Mouse (Mus musculus) stomach, embryonic 16.5 days (tissue): ENCODE results near the gene Trpv4. TPM values are rescaled to one million over a fixed set of nuclear protein-coding genes. Genes with fewer than 3 reads are reported as not detected.

ENCODE experiments used
- ATAC-seq: fragments of 200-750 bp; cut with Nextera tagmentation; 2 replicates; pipeline ENCODE4 v1.8.0; 2017; ENCODE audit warnings: moderate number of reproducible peaks, moderate TSS enrichment; ENCODE audit not compliant: insufficient read depth, low FRiP score
- H3K27ac ChIP-seq: fragments of 300-500 bp; sonication (generic); 2 replicates; pipeline ENCODE4 v1.5.1; 2014; ENCODE audit warnings: low read length
- H3K27me3 ChIP-seq: fragments of 300-500 bp; sonication (generic); 2 replicates; pipeline ENCODE4 v1.6.1; 2014; ENCODE audit warnings: low read length, control low read depth, mixed read lengths; ENCODE audit not compliant: control insufficient read depth, insufficient read depth
- H3K36me3 ChIP-seq: fragments of 300-500 bp; sonication (generic); 2 replicates; pipeline ENCODE4 v1.6.1; 2014; ENCODE audit warnings: low read length; ENCODE audit not compliant: control insufficient read depth, insufficient read depth
- H3K4me1 ChIP-seq: fragments of 300-500 bp; sonication (generic); 2 replicates; pipeline ENCODE4 v1.6.1; 2014; ENCODE audit warnings: low read length, control low read depth, mixed read lengths; ENCODE audit not compliant: control insufficient read depth, insufficient read depth
- H3K4me2 ChIP-seq: fragments of 300-500 bp; sonication (generic); 2 replicates; pipeline ENCODE4 v1.6.1; 2014; ENCODE audit warnings: low read depth, low read length, mixed read lengths
- H3K4me3 ChIP-seq: fragments of 300-500 bp; sonication (generic); replicated peaks from 2 replicates; pipeline ENCODE4 v1.5.1; 2014; ENCODE audit warnings: mild to moderate bottlenecking, low read length
- H3K9ac ChIP-seq: fragments of 300-500 bp; sonication (generic); 2 replicates; pipeline ENCODE4 v1.6.1; 2014; ENCODE audit warnings: low read length
- H3K9me3 ChIP-seq: fragments of 300-500 bp; sonication (generic); replicated peaks from 2 replicates; pipeline ENCODE4 v1.6.1; 2016; ENCODE audit warnings: low read length, control low read depth; ENCODE audit not compliant: control insufficient read depth
- WGBS: fragments of 180-500 bp; shearing (Covaris S2); extraction: QIAGEN DNeasy Blood & Tissue Kit; methylation state at CpG from one replicate; pipeline ENCODE4 v1.1.7; 2014; 5-methylcytosine and 5-hydroxymethylcytosine counted together
- polyA plus RNA-seq: library from polyadenylated mRNA; unstranded; fragments of >200 nt; fragmentation: Nextera tagmentation; extraction: Ambion mirVana; gene quantifications from 2 replicates; pipeline ENCODE4 v1.2.1, GENCODE M21; 2015

Gene Trpv4
- polyA plus RNA-seq, 1 experiment from 2014 or later: 2.8 TPM

DNA sequence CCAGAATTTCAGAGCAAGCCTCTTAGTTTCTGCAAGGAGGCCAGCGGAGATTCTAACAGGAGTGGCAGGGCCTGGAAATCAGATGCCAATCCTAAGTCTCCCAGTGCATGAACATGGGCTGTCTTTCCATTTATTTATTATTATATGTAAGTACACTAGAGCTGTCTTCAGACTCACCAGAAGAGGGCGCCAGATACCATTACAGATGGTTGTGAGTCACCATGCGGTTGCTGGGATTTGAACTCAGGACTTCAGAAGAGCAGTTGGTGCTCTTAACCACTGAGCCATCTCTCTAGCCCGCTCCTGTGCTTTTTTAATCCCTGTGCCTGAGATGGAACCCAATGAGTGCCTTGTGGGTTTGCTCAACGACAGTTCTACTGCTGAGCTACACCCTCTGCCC lies 54.2 kb downstream of the Trpv4 start:
- Histone ChIP-seq H3K27ac (no peak overlapping the region), H3K27me3 (no peaks in the 10 kb centered on the region), H3K9me3 (no peaks in the 10 kb centered on the region), H3K36me3 (no peaks in the 10 kb centered on the region), H3K9ac (no peak overlapping the region), H3K4me2 (no peak overlapping the region), H3K4me1 (peaks cover 22% of the 10 kb centered on the region), H3K4me3 (no peak overlapping the region)
- 81% methylated on average over 5 of the region's 5 CpGs for WGBS
- no peak for ATAC-seq

GRCm38 (mm10) chr5:114602012-114602411 lies 56.2 kb downstream of the Trpv4 start:
- no peaks in the 10 kb centered on the region for H3K27me3 ChIP-seq
- no peak overlapping the region for H3K4me3 ChIP-seq
- 63% methylated on average over 8 of the region's 8 CpGs for WGBS
- ATAC-seq: no peak
- peaks cover 16% of the 10 kb centered on the region for H3K4me1 ChIP-seq
- no peaks in the 10 kb centered on the region for H3K9me3 ChIP-seq
- no peaks in the 10 kb centered on the region for H3K36me3 ChIP-seq
- H3K9ac ChIP-seq: no peak overlapping the region
- no peak overlapping the region for H3K4me2 ChIP-seq
- H3K27ac ChIP-seq: peak overlapping the region; percentile 18; the same call in 1 of the 2 replicates

DNA sequence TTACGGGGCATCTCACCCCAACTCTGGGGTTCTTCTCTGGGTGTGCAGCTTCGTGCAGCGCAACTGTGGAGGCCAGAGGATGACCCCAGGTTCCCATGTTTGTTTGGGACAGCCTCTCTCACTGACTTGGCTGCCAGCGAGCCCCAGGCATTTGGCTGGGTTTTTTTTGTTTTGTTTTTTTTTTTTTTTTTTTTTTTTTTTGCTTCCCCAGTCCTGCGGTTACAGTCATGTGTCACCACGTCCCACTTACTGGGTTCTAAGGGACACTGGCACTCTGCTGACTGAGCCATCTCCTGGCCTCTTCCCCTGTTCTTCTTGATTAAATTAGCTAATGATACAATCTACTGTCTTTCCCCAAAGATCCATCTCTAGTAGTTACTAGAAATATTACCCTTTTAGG lies 60.6 kb downstream of the Trpv4 start:
- Histone ChIP-seq H3K9me3 (no peaks in the 10 kb centered on the region), H3K27me3 (no peaks in the 10 kb centered on the region), H3K4me1 (peaks cover 49% of the 10 kb centered on the region), H3K9ac (peak overlapping the region; percentile 7; the same call in 1 of the 2 replicates), H3K4me2 (no peak overlapping the region), H3K4me3 (no peak overlapping the region), H3K36me3 (no peaks in the 10 kb centered on the region), H3K27ac (no peak overlapping the region)
- 42% methylated on average over 6 of the region's 6 CpGs for WGBS
- ATAC-seq: no peak

DNA sequence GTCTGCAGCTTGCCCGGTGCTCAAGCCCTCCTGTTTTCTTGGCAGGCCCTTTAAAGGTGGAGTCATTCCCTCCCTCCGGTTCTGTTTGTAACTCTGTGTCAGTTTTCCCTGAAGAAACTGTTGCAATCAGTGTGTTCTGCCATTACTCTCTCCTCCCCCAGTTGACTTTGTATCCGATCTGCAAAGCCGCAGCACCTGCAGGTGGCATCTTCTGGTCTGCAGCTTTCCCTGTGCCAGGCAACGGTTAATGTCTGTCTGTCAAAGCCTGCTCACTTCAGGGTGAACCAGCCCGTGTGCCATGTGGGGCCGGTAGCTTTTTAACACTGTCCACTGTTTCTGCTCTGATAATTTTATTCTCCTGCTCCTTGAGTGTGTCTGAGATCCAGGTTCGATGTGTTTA lies 61.0 kb downstream of the Trpv4 start:
- no peak for ATAC-seq
- 0 out of 2 replicates have a peak overlapping the region, but pooled peaks have one; percentile 55 for H3K27ac ChIP-seq
- 33% methylated on average over 8 of the region's 8 CpGs for WGBS
- no peak overlapping the region for H3K4me2 ChIP-seq
- H3K4me1 ChIP-seq: peaks cover 52% of the 10 kb centered on the region
- peak overlapping the region; percentile 7; the same call in 1 of the 2 replicates for H3K9ac ChIP-seq
- H3K36me3 ChIP-seq: no peaks in the 10 kb centered on the region
- H3K9me3 ChIP-seq: no peaks in the 10 kb centered on the region
- H3K27me3 ChIP-seq: no peaks in the 10 kb centered on the region
- no peak overlapping the region for H3K4me3 ChIP-seq

- ATAC-seq: peak; percentile 37; the same call in 1 of the 2 replicates
- Histone ChIP-seq H3K36me3 (no peaks in the 10 kb centered on the region), H3K27ac (peak overlapping the region; percentile 55; the same call in 1 of the 2 replicates), H3K9ac (peak overlapping the region; percentile 50; the same call in 1 of the 2 replicates), H3K4me3 (no peak overlapping the region), H3K27me3 (no peaks in the 10 kb centered on the region), H3K9me3 (no peaks in the 10 kb centered on the region), H3K4me1 (peaks cover 56% of the 10 kb centered on the region), H3K4me2 (no peak overlapping the region)
- WGBS: 22% methylated on average over 10 of the region's 10 CpGs
Measured at GRCm38 (mm10) chr5:114596604-114597003, 61.6 kb downstream of the Trpv4 start.

- peak overlapping the region; percentile 96 for H3K27ac ChIP-seq
- peak; percentile 45; the same call in 1 of the 2 replicates for ATAC-seq
- no peaks in the 10 kb centered on the region for H3K27me3 ChIP-seq
- H3K9me3 ChIP-seq: no peaks in the 10 kb centered on the region
- peak overlapping the region; percentile 38 for H3K4me2 ChIP-seq
- peak overlapping the region; percentile 12 for H3K4me3 ChIP-seq
- peaks cover 70% of the 10 kb centered on the region for H3K4me1 ChIP-seq
- no peaks in the 10 kb centered on the region for H3K36me3 ChIP-seq
- H3K9ac ChIP-seq: peak overlapping the region; percentile 57
- 15% methylated on average over 15 of the region's 15 CpGs for WGBS
Measured at GRCm38 (mm10) chr5:114594741-114595241, 63.4 kb downstream of the Trpv4 start.

- no peak overlapping the region for H3K4me2 ChIP-seq
- ATAC-seq: no peak
- peak overlapping the region; percentile 96 for H3K27ac ChIP-seq
- H3K27me3 ChIP-seq: no peaks in the 10 kb centered on the region
- no peaks in the 10 kb centered on the region for H3K9me3 ChIP-seq
- H3K9ac ChIP-seq: peak overlapping the region; percentile 57
- peaks cover 73% of the 10 kb centered on the region for H3K4me1 ChIP-seq
- H3K4me3 ChIP-seq: no peak overlapping the region
- WGBS: 69% methylated on average over 5 of the region's 5 CpGs
- no peaks in the 10 kb centered on the region for H3K36me3 ChIP-seq
Measured at GRCm38 (mm10) chr5:114593949-114594348, 64.3 kb downstream of the Trpv4 start.

DNA sequence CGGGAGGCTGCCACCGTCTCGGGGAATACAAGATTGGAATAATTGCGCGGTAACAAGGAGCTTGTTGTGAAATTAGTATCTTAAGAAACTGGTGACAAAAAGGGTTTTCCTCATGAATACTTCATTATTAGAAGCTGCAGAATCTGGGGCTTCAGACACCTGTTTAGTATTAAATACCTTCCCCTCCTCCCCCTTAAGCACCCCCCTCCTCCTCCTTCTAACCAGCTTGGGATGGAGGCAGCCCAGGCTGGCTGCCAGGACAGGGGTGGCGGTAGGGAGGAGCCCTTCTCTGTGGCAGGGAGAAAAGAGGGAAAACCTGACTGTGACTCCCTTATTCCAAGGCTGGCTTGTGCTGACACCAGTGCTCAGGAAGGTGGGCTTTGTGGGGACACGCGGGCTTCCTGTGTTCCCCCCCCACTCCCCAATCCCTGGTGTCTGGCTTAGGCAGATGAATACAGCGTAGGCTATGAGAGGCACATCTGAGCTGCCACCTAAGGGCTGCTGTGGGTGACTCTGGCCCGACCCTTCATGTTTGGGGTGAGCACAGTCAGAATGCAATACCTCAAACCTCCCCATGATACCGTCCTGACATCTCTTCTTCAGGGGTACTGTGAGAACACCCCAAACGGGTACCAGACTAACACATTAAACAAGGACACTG lies 64.9 kb downstream of the Trpv4 start:
- no peaks in the 10 kb centered on the region for H3K36me3 ChIP-seq
- H3K9ac ChIP-seq: no peak overlapping the region
- WGBS: 73% methylated on average over 12 of the region's 12 CpGs
- no peaks in the 10 kb centered on the region for H3K27me3 ChIP-seq
- no peak overlapping the region for H3K4me3 ChIP-seq
- H3K4me2 ChIP-seq: no peak overlapping the region
- no peak for ATAC-seq
- peaks cover 75% of the 10 kb centered on the region for H3K4me1 ChIP-seq
- no peak overlapping the region for H3K27ac ChIP-seq
- no peaks in the 10 kb centered on the region for H3K9me3 ChIP-seq

- no peaks in the 10 kb centered on the region for H3K36me3 ChIP-seq
- no peak for ATAC-seq
- 72% methylated on average over 19 of the region's 19 CpGs for WGBS
- no peaks in the 10 kb centered on the region for H3K27me3 ChIP-seq
- no peak overlapping the region for H3K4me3 ChIP-seq
- H3K4me2 ChIP-seq: no peak overlapping the region
- no peaks in the 10 kb centered on the region for H3K9me3 ChIP-seq
- no peak overlapping the region for H3K27ac ChIP-seq
- H3K9ac ChIP-seq: no peak overlapping the region
- peaks cover 75% of the 10 kb centered on the region for H3K4me1 ChIP-seq
Measured at GRCm38 (mm10) chr5:114592463-114593160, 65.6 kb downstream of the Trpv4 start.
